Mouse (Mus musculus) layer of hippocampus, adult 2 months (tissue): ENCODE measurements around the gene Carmil1. TPM values are rescaled to one million over a fixed set of nuclear protein-coding genes. Genes with fewer than 3 reads are reported as not detected.

Experiments used
- DNase-seq, 2 experiments: peaks; one replicate each; pipeline ENCODE4 v3.0.0; 2022; ENCODE audit warnings: low spot score in 2 of 2
- H3K27ac ChIP-seq: fragments of 200-600 bp; 2 replicates; pipeline ENCODE4 v1.8.1; 2022
- H3K4me3 ChIP-seq: fragments of 200-600 bp; 2 replicates; pipeline ENCODE4 v1.8.1; 2022; ENCODE audit warnings: mild to moderate bottlenecking
- CTCF ChIP-seq: fragments of 200-600 bp; conservative IDR thresholded peaks from 2 replicates; pipeline ENCODE4 v1.8.1; 2022; ENCODE audit warnings: antibody characterized with exemption, mild to moderate bottlenecking, moderate library complexity
- total RNA-seq, 2 experiments: library from RNA; stranded (reverse); gene quantifications; 2 replicates each; pipeline ENCODE4 v1.2.3; 2021

The Carmil1 gene
- total RNA-seq, 2 experiments from 2014 or later = 37.0 to 47.9 TPM

DNA sequence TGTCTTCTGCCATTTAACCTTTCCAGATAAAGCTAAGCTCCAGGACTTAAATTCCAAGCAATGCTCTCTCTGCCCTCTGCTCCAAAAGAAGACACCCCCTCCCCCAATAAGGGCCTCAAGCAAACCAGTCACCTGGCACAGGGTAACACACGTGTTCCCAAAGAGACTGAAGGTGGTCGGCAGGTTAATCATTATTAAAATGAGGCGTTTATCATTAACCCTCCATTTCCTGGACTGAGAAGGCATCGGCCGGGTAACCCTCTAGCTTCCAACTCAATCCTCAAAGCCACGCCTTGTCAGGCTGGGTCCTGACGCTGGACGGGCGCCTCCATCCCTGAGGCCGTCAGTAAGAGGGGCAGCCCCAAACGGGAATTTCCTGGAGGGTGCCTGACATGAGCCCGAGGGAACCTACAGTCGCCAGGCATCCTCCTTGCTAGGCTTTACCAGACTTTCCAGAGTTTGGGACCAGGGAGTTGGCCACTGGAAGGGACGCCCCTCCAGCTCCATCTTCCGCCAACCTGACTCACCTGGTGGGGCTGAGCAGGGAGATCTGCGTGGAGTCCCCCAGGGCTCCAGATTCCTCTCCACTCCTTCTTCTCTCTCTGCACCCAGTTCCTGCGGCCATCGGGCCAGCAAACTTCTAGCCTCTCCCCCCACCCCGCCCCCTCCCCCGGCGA is 695 bp downstream of the Carmil1 start:
- no peak for DNase-seq

DNA sequence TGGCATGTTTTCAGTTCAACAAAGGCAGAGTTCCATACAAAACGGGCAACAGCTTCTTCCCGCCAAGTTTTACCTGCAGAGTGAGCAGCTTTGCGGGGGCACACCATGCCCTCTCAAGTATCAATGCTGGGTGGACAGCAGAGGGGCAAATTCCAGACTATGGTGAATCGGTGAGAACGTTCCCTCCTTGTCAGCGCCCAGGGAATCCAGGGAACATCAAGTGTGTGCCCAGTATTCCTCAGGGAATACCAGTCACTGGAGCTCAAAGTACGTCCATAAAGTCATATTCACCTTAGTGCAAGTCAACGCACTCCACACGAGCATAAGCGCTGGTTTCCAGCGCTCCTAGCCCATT is 1.2 kb downstream of the Carmil1 start:
- DNase-seq = no peak
- TF ChIP-seq CTCF = no peak
- Histone ChIP-seq H3K4me3 (peak overlapping the region; percentile 83), H3K27ac (peak overlapping the region; percentile 95)

More for the DNA sequence above, 695 bp downstream of the Carmil1 start:
- peak overlapping the region; percentile 83 for H3K4me3 ChIP-seq
- H3K27ac ChIP-seq = peak overlapping the region; percentile 95
- TF ChIP-seq CTCF = no peak

DNA sequence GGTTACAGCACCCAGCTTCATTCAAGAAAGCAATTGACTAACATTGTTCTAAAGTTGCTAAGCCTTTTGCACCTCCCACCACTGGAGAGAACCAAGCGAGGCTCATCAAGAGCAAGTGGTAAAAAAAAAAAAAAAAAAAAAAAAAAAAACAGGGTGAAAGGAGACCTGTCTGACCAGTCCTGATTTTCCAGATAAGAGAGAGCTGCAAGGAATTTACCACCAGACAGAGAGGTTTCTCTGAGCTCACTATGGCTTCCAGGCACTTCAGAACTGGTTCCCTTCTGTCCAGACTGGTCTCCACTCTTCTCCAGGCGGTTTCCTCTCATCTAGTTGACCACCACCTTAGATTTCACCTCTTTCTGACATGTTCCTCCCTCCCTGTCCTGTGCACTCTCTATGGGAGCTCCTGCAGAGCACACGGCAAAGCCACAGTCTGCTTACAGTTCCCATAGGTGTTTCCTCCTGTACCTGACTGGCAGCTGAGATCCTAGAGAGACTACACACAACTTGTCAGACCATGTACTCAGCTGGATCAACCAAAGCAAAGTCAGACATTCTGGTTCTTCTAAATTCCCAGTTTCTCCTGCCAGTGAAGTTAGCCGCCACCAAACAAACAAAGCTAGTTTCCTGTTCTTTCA is 7.7 kb downstream of the Carmil1 start:
- no peak for DNase-seq
- no peak overlapping the region for H3K27ac ChIP-seq
- H3K4me3 ChIP-seq = no peak overlapping the region
- TF ChIP-seq CTCF = no peak

DNA sequence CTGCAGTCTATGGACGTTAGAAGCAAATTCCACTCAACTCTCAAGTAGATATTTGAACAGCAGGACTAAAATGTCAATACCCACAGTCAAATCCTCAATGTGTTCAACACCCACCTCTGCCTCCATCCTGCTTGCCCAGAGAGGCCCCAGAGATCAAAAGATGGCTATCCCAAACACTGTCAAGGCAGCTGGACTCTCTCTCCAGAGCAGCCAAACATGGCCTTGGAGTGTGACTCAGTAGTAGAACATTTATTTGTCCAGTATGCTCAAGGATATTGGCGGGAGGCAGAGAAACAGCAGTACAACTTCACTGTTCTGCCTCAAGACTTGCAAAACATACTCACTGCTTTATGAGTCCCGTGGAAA is 11.5 kb downstream of the Carmil1 start:
- Histone ChIP-seq H3K4me3 (no peak overlapping the region), H3K27ac (peak overlapping the region; percentile 79)
- TF ChIP-seq CTCF = no peak
- DNase-seq = no peak

DNA sequence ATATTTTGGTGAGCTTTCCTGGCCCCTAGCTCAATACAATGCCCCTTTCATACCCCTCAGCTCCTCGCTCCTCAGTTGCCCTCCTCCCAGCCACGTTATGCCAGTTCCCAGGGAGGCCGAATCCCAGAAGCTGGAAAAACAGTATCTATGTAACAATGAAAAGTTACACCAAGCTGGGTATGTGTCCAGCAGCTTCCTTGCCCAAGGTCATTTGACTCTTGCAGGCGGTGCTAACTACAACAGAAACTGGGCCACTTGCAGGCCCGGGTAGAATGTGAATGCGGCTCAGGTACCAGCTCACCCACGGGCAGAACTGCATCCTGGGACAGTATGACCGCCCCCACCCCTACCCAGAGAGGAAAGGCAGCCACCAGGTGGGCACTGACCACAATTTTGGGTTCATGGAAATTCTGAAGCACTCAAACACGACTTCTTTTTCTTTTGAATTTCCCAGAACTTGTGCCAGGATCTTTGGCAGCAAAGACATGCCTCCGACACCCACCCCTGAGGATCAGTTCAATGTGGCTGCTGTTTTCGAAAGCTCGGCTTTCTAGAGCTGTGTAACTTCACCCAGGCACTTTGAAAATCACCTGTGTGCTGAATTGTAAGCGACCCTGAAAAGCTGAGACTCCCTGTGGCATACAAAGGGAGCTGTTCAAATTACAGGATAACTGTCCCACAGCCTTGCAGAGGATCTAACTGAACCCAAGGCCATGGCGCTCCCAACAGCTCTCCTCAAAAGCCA is 12.1 kb downstream of the Carmil1 start:
- Histone ChIP-seq H3K27ac (peak overlapping the region; percentile 79), H3K4me3 (no peak overlapping the region)
- no peak for TF ChIP-seq CTCF
- DNase-seq = peak in 1 of 2 experiments; percentile 25

DNA sequence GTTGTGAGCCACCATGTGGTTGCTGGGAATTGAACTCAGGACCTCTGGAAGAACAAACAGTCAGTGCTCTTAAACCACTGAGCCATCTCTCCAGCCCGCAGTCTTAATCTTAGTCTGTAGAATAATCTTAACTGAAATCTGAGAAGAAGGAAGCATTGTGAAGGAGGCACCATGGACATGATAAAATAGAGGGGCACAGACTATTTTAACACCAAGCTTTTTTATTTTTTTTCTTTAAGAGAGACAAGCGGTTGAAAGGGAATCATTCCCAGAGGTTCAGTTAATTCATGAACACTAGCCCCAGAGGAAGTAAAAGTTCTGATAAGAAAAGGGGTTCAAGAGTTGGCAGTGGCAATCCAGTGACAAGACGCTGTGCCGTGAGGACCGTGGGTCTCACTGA is 15.8 kb downstream of the Carmil1 start:
- TF ChIP-seq CTCF = no peak
- Histone ChIP-seq H3K4me3 (no peak overlapping the region), H3K27ac (no peak overlapping the region)
- DNase-seq = no peak

DNA sequence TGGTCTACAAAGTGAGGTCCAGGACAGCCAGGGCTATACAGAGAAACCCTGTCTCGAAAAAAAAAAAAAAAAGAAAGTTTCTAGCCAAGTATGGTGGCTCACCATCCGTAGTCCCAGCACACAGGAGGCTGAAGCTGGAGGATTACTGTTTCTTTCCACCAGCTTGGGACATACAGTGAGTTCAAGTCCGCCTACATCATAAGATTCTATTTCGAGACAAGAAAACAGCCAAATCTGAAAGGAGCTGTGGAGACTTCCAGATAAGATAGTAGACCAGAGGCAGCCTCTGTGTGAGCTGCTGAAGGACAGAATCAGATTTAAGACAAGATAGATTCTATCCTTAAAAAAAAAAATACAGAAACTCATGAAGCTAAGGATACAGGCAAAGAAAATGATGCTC is 17.0 kb downstream of the Carmil1 start:
- no peak for TF ChIP-seq CTCF
- DNase-seq = no peak
- no peak overlapping the region for H3K4me3 ChIP-seq
- no peak overlapping the region for H3K27ac ChIP-seq

DNA sequence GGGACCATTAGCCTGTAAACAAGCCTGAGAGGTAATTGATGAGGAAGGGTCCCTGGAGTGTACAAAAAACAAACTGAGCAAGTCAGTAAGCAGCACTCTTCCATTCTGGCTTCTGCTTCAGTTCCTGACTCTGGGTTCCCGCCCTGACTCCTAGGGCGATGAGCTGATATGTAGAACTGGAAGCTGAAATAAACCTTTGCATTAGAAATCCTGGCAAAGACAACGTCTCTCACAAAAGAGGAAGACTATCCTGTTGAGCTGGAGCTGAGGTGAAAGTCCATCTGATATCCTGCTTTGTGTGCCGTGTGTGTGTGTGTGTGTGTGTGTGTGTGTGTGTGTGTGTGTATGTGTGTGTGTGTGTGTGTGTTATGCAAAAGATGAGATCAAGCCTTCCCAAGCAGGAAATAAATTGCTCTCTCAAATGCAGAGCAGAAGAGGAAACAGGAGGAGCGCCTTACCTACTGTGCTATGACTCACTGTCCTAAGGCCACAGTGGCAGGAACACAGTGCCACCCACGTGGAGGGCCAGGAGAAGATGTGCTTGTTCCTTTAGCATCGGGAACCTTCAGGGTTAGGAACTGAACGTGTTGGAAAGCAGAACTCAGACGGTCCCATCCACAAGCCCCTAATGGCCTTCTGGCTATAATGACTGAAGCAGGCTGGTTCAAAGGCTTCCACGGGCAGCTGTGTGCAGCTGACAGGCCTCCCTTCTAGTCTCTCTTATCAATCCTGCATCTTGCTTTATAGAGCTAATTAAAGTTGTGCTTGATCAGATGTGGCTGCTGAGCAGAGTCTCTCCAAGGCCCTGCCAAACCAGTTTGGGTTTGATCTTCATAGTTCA is 19.6 kb downstream of the Carmil1 start:
- no peak overlapping the region for H3K4me3 ChIP-seq
- DNase-seq = no peak
- H3K27ac ChIP-seq = no peak overlapping the region
- TF ChIP-seq CTCF = no peak

DNA sequence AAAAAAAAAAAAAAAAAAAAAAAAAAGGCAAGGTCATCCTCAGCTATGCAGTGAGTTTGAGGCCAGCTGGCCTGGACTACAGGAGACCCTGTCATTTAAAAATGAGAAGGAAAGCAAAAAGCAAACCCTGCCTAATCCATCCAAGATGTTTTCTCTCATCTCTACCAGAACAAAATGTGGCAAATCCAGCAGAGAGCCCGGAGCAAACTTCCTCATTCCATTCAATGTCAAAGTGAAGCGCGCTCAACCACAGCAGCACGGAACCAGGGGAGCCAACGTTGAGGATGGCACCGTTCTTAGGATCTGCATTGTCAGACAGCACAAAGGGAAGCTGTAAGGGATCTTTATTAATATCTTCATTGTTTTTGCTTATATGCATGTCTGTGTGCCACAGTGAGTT is 22.8 kb downstream of the Carmil1 start:
- no peak for TF ChIP-seq CTCF
- Histone ChIP-seq H3K4me3 (no peak overlapping the region), H3K27ac (no peak overlapping the region)
- no peak for DNase-seq

DNA sequence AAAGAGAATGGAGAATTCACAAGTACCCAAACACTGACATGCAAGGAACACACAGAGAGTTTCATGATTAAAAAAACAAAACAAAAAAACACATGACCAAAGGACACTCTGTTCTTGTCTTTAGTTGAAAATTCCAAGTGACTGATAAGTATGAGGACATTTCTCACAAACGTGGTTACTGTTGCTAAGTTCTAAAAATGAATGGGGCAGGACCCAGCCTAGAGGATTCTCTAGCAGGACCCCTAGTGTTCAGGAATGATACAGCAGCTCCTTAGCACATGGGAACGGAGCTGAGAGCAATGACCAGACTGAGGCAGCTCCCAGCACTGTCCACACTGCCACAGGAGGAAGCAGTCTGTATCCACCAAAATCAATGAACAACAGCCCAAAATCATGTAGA is 26.6 kb downstream of the Carmil1 start:
- TF ChIP-seq CTCF = peak; percentile 87
- peak overlapping the region; percentile 3; the same call in 1 of the 2 replicates for H3K27ac ChIP-seq
- peak; percentile 52 to 55 for DNase-seq
- no peak overlapping the region for H3K4me3 ChIP-seq

DNA sequence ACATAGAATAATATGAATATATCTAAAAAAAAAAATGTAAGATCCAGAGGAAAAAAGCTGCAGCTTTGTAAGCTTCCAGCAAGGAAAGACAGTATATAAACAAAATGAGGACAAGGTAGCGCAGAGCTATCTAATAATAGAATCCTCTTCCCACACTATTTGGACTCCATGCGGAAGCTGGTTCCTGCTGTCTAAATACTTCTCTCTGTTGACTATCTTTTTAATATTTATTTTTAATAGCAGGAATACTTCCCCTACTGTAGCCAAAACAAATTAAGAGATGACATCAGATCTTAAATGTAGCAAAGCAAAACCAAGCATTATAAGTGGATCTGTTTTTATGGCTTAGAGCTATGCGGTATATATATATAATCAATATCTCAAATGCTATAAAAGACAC is 27.0 kb downstream of the Carmil1 start:
- Histone ChIP-seq H3K27ac (peak overlapping the region; percentile 3; the same call in 1 of the 2 replicates), H3K4me3 (no peak overlapping the region; the same call in 1 of the 2 replicates)
- DNase-seq = no peak
- no peak for TF ChIP-seq CTCF

DNA sequence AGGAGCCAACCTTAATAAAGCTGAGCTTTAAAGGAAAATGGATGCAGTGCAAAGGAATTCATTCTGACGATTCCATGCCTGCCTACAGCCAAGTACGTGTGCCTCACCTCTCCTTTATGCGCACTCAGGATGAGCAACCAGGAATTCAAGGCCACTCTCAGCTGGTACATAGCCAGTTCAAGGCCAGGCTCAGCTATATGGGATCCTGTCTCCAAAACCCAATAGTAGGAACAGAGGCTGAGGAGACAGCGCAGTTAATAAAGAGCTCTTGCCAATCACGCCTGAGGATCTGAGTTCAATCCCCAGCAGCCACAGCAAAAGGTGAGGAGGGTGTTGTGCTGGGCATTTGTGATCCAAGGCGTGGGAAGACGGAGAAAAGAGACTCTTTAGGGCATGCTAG is 29.4 kb downstream of the Carmil1 start:
- DNase-seq = no peak
- no peak for TF ChIP-seq CTCF
- Histone ChIP-seq H3K27ac (no peak overlapping the region), H3K4me3 (no peak overlapping the region)

DNA sequence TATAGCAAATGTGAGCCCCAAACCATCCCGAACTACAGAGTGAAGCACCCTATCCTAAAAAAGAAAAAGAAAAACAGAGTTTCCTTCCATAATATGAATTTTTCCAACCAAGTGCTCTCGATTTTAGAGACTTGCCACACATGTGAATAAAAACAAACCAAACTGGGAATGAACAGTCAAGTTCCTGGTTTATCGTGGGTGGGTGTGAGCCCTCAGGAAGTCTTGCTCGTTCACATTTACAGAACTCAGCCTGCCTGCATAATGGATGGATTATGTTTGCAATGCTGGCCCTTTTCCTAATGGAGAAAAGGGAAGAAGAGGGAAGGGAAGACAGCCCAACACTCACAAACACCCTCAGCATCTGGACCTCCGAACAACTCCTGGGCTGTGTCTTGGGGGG is 32.7 kb downstream of the Carmil1 start:
- TF ChIP-seq CTCF = no peak
- Histone ChIP-seq H3K27ac (0 out of 2 replicates have a peak overlapping the region, but pooled peaks have one; percentile 20), H3K4me3 (no peak overlapping the region)
- DNase-seq = no peak
